Mouse (Mus musculus): Measurements from ENCODE around the gene Zdhhc22.

The Zdhhc22 gene

GRCm38 (mm10) chr12:86960791-86961335 lies 29.4 kb downstream of the Zdhhc22 start:
- DNase-seq: peak; percentile 71

DNA sequence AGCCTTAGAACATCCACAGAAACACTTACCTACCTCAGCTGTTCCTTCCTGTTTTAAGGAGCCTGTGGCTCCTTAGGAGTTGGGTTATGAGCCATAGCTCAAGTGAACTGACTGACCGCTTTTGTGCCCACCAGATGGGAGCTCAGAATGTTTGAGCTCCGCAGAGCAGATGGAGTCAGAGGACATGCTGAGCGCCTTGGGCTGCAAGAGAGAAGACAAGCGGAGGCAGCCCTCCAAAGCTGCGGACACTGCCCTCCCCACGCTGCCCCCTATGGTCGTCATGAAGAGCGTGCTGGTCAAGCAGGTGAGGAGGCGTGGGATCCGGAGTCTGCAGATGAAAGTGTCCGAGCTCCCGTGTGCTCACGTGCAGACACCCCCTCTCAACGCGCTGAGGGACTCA lies 30.1 kb downstream of the Zdhhc22 start:
- peak; percentile 96 for DNase-seq

GRCm38 (mm10) chr12:86959661-86960060 lies 30.6 kb downstream of the Zdhhc22 start:
- DNase-seq: peak; percentile 70

DNA sequence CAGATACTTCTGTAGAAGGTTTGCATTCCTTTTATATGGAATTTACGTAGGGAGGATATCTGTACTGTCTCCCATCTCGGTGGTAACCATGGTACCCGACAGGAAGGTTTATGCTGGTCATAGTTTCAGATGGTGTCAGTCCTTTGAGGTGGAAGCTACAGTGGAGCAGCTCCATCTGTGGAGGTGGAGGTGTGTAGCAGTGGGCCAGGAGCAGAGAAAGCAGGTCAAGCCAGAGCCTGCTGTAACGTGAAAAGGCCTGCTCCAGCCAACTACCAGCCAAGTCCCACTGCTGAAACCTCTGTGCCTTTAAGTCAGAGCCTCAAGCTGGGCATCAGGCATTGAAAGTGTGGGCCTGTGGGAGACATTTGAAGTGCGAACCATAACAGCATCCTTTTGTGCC lies 31.7 kb downstream of the Zdhhc22 start:
- DNase-seq: peak; percentile 63

GRCm38 (mm10) chr12:86955894-86956293 lies 34.3 kb downstream of the Zdhhc22 start:
- DNase-seq: no peak

DNA sequence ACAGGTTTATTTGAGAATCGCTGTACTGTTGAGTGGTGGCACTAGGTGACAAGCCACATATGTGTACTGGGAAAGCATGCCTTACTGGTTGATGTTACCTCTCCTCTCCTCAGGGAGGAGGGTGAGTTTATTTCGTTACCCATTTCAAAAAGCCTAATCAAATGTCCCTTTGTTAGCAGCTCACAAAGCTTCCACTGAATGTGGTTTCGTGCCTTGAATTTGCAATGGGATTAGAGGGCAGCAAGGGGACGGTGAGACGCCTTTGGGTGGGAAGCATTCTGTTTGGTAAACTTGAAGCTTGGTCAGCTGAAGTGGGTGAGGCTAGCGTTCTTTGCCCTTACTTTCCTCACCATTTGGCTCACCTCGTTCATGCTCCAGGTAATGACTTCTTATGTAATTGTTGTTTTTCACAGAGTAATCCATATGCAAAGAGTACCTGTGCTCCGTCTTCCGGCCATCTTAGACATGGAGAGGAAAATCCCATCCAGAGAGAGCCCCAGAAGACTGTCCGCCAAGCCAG lies 37.8 kb downstream of the Zdhhc22 start:
- DNase-seq: peak; percentile 55

DNA sequence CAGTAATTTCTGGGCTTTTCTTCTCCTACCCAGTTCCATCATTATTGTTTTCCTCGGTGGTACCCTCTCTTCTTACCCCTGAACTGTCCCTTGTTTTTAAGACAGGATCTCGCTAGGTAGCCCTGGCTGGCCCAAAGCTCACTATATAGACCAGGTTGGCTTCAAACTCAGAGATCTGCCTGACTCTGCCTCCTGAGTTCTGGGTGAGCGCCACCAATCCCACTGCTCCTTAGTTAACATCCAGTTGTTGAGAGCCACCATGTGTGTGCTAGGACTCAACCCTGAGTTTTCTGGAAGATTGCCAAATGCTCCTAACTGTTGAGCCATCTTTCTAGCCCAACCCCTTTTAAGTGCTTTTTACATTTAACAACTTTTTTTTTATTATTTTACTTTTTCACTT lies 39.3 kb downstream of the Zdhhc22 start:
- DNase-seq: no peak

GRCm38 (mm10) chr12:86950161-86950960 lies 39.9 kb downstream of the Zdhhc22 start:
- peak; percentile 65 for DNase-seq

DNA sequence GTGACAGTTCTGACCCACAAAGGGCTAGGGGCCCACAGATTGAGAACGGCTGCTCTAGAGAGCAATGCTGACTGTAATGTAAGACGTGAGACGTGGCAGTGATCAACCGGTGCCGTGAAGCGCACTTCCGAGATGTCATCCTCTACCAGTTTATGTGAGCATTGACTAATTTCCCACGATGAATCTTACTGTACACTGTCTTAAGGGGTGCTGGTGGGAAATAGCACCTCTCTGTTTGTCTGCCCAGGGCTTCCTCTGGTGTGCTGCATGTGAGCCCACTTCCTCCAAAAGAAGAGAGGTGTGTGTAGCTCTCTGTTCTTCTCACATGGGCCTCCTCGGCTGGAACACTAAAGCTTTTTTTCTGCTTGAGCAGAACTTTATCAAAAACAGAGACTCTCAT lies 40.7 kb downstream of the Zdhhc22 start:
- peak; percentile 58 for DNase-seq

GRCm38 (mm10) chr12:86948627-86949026 lies 41.6 kb downstream of the Zdhhc22 start:
- DNase-seq: peak; percentile 87

DNA sequence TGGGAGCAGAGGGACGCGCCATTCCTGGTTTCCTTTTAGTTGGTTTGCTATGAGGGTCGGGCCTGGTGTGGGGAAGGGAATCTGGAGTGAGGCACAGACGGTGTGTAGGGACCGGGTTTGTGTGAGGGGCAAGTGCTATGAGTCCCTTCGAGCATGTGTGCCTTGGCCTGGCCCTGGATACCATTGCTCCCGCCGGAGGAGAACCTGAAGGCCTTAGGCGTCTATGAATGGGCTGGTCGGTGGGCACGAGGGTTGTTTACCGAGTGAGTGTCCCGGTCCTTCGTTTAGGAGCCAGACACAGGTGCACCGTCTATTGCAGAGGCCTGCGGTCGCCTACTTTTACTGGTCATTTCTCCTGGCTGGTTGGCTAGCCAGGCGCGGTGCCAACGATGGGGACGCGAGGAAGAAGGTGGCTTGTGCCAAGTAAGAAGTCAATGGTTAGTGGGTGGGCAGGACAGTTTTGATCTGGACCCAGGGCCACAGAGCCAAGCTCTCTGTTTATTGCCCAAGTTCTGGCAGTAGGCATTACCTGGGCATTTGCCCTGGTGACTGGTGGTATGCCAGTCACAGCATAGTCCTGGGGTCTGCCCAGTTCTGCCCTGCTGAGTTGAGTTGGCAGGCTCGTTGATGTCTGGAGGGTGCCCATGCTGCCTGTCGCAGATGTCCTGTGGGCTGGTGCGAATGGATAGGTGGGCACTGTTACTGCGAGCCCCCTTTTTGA lies 42.4 kb downstream of the Zdhhc22 start:
- DNase-seq: peak; percentile 99

GRCm38 (mm10) chr12:86946862-86947574 lies 43.2 kb downstream of the Zdhhc22 start, which contains the start of gene Cipc:
Gene Cipc (plus strand): TSS chr12:86947043.
- DNase-seq: peak; percentile 98

DNA sequence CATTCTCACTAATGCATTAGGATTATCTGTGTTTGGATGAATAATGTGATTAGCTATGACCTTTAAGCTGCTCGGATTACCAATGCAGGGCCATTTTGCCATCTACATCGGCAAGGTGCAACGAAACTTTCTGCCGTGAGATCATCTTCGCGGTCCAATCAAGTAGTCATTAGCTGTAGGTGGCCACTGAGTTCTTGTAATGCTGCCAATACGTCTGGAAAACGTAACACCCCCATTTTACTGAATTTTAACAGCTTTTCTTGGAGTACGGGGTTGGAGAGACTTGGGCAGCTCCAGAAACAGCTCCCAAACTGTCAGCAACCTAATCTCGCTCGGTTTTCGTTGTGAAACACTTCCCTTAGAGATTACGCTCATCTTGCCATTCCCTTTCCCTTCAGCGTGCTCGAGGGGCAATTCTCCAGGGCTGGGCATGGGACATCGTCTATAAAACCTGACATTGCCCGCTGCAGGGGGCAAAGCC lies 43.9 kb downstream of the Zdhhc22 start:
- DNase-seq: peak; percentile 81

DNA sequence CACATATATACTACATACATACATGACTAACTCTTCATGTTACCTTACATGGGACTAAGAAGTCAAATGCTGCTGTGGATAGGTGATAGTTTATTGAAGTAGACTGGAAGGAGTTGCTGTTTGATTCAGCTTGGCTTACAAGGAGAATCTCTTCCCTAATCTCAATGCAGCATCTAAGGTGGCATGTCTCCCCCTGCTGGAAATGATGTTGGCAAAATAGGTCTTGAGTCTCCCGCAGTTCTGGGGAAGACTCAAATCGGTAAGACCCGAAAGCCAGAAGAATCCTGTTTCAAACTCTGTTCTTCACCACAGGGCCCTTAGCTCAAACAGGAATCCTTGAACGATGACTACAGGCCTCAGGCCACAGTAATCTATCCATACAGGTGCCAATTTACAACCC lies 45.1 kb downstream of the Zdhhc22 start:
- DNase-seq: peak; percentile 89

GRCm38 (mm10) chr12:86943421-86943820 lies 46.8 kb downstream of the Zdhhc22 start:
- DNase-seq: no peak

GRCm38 (mm10) chr12:86941734-86942486 lies 48.3 kb downstream of the Zdhhc22 start:
- DNase-seq: no peak

DNA sequence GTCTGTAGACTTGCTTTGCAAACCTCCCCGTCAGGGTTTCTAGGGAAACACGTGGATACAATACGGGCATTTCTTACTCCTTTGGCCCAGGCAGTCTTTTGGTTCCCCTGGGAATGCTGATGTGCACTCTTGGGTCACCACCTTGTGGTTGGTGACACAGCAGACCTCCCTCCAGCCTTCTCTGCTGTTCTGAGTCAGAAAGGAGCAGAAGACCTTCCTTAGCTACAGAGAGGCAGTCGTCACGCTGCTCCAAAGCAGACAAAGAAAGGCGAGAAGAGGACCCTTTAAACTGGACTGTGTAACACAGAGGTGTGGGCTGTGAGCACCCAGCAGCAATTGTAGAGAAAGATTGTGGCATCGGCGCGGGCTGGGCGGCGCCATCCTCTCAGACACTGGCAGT lies 49.1 kb downstream of the Zdhhc22 start:
- DNase-seq: no peak

- no peak for DNase-seq
These were observed 51.7 kb downstream of the Zdhhc22 start for GRCm38 (mm10) chr12:86938571-86938970.

DNA sequence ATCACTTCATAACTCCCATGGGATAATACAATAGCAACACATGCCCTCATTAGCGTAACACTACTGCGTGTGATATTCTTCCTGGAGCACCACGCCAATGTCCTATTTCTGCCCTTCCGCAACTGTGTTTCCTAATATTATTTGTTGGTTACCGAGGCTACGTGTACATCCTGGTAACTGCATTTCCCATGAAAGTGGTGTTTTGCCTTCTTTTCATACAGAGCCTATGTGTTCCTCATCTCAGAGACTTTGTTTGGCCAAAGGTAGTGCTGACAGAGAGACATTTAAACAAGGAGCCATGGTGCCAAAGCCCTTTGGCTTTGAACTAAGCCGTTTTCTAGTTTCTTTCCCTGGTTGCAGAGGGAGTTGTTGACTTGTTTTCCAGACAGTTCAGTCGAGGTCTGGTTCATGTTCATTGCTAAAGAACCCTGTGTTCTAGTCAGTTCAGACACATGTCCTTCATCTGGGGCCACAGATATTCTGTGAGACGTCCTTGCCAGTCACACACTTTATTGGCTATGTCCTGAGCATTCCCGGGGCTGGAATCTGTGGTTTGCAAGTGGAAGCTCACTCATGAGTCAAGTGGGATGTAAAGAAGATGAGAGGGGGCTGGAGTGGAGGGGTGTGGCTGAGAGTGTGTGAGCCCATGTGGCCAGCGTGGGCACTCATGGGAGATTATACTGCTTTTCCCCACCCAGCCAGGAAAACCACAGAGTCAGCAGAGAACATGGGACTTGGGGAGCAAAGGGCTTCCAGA lies 53.5 kb downstream of the Zdhhc22 start:
- no peak for DNase-seq

DNA sequence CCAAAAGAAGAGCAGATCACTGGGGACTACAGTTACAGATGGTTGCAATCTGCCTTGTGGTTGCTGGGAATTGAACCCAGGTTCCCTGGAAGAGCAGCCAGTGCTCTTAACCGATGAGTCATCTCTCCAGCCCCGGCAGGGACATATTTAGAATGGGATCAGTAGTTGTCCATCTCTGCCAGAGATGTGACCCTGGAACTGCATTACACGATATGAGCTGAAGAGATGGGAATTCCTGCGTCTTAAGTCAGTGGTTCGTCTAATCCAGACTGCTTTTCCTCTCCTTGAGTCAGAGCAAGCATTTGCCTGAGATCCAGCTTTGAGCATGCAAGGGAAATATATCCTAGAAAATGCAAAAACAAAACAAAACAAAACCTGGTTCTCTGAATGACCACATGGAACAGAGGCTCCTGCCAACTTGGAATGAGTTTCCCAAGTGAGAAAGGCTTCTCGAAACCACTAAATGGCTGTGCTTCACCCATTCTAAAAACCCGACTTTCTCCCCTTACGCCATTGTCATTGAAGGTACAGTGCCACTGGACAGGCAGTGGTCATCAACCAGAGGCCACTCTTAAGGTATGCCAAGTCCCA lies 54.4 kb downstream of the Zdhhc22 start:
- DNase-seq: no peak

DNA sequence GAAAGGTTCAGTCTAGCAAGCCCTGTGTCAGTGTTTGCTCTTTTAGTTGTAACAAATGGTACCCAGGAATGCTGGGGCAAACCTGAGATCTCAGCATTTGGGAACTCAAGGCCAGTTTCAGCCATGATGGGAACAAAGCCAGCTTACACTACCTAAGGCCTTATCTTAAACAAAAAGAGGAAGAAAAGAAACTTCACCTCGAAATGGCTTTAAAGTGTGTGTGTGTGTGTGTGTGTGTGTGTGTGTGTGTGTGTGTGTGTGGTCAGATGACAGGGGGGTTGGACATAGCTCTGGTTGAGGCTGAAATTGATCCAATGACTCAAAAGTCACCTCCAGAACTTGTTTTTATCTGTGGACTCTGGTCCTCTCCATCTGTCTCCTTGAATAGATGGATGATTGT lies 55.5 kb downstream of the Zdhhc22 start:
- DNase-seq: no peak

Data from cerebellum, adult 9-10 months (tissue).